Mouse (Mus musculus) testis, postnatal 10 days (tissue): ENCODE data around the gene Imp3.

Experiments
- DNase-seq: peaks from one replicate; pipeline ENCODE4 v3.0.0; 2021; ENCODE audit warnings: low spot score

Gene Imp3

DNA sequence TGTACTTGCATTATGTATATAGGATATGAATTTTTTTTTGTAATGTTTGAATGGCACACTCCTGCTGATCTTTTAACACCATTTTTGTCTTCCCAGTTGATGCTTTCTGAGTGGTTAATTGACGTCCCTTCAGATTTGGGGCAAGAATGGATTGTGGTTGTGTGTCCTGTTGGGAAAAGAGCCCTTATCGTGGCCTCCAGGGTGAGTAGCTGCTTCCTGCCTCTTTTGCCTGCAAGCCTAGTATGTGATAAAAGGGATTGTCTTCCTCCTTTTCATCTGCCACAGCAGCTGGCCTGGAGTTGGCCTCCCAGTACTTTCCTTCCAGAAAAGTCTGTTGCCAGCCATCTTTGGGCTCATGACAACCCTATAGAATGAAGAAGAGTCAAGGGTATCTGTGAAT is 32.9 kb downstream of the Imp3 start:
- DNase-seq, result no peak

DNA sequence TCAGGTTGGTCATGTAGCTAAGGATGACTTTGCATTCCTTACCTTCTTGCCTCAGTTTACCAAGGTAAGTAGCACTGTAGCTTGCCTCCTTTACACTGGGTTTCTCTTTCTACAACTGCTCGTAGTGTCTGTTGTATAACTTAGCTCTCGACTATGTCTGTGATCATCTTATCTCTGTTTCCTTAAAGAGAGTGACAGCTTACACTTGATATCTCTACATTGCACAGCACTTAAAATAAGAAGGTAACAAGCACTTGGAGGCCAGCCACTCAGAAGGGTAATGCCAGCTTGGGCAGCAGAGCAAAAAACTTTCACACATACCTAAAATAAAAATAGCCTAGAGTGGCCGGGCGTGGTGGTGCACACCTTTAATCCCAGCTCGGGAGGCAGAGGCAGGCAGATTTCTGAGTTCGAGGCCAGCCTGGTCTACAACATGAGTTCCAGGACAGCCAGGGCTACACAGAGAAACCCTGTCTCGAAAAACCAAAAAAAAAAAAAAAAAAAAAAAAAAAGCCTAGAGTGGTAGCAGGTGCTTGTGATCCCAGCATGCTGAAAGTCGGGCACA is 36.8 kb downstream of the Imp3 start:
- DNase-seq, result no peak

DNA sequence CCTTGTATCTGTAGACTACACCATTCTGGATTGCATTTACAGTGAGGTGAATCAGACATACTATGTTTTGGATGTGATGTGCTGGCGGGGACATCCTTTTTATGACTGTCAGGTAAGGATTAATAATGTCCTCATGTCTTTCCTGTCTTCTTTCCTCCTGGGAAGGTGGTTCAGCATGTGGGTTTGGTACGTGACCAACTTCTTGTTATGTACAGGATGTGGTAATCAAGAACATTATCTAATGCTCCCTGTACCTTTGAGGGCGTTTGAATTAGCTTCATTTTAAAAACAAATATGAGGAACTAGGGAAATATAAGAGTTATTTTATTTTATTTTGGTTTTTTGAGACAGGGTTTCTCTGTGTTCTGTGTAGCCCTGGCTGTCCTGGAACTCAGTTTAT is 37.9 kb downstream of the Imp3 start:
- no peak for DNase-seq

DNA sequence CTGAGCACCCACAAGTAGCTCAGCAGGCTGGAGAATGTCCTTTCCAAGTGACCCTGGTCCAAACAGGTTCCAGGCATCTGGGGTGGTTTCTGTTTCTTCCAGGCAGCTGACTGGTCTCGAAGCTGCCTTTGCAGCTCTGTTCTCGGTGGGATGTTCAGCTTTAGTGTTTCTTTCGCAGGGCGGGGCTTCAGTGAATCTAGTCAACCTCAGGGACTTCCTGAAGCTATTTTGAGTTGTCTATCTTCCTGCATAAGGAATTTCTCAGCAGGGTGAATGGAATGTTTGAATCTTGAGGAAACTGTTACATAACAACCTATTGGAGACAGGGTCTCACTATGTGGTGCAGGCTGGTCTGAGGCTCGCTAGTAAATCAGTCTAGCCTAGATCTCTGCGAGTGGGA is 42.9 kb downstream of the Imp3 start:
- no peak for DNase-seq

DNA sequence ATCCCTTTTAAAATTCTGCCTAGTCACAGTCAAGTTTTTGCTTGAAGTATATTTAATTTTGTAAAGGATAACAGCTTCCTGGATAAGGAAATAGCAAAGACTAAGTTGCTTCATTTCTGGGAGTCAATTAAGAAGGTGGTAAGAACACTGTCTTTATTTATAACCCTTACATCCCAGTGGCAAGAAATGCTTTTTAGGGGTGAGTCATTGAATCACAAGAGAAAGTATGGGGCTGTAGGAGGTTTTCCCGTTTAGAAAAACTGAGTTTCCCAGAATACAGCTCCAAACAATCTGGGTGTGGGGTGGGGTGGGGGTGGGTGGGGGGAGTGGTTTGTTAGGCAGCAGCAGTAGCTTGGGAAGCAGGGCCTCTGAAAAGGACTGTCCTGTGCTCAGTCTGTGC is 44.2 kb downstream of the Imp3 start:
- DNase-seq, result no peak
